Mouse (Mus musculus): ENCODE data around the gene Cdca5. TPM values are rescaled to one million over a fixed set of nuclear protein-coding genes. Genes with fewer than 3 reads are reported as not detected.

The Cdca5 gene
- total RNA-seq, 2 experiments from 2014 or later, result 7.0 to 7.1 TPM

- DNase-seq, result peak; percentile 64
Measured at GRCm38 (mm10) chr19:6061641-6062302, 23.0 kb upstream of the Cdca5 start.

- no peak for DNase-seq
Measured at GRCm38 (mm10) chr19:6062418-6062817, 22.4 kb upstream of the Cdca5 start.

GRCm38 (mm10) chr19:6063081-6063480 is 21.7 kb upstream of the Cdca5 start:
- no peak for DNase-seq

GRCm38 (mm10) chr19:6066571-6066970 is 18.2 kb upstream of the Cdca5 start:
- no peak for DNase-seq

- DNase-seq, result peak; percentile 87
Measured at GRCm38 (mm10) chr19:6067011-6067723, 17.6 kb upstream of the Cdca5 start.

- peak; percentile 96 for DNase-seq
Measured at GRCm38 (mm10) chr19:6067724-6068415, 16.9 kb upstream of the Cdca5 start, which contains the start of gene Tm7sf2. Gene Tm7sf2, minus strand, starts transcription at chr19:6068373.

- no peak for DNase-seq
Measured at GRCm38 (mm10) chr19:6068951-6069350, 15.8 kb upstream of the Cdca5 start.

GRCm38 (mm10) chr19:6069851-6070250 is 14.9 kb upstream of the Cdca5 start:
- DNase-seq, result no peak

- DNase-seq, result no peak
Measured at GRCm38 (mm10) chr19:6070571-6071250, 14.1 kb upstream of the Cdca5 start.

GRCm38 (mm10) chr19:6071261-6071660 is 13.5 kb upstream of the Cdca5 start:
- no peak for DNase-seq

GRCm38 (mm10) chr19:6073889-6074288 is 10.9 kb upstream of the Cdca5 start:
- no peak for DNase-seq

- DNase-seq, result peak; percentile 90
Measured at GRCm38 (mm10) chr19:6076564-6077393, 8.0 kb upstream of the Cdca5 start, which contains the start of gene Vps51. Gene Vps51, minus strand, starts transcription at chr19:6077231.

- DNase-seq, result no peak
Measured at GRCm38 (mm10) chr19:6079983-6080480, 4.8 kb upstream of the Cdca5 start, which contains the start of gene Tmem262. Gene Tmem262, plus strand, starts transcription at chr19:6080033.

- no peak for DNase-seq
Measured at GRCm38 (mm10) chr19:6082156-6082555, 2.6 kb upstream of the Cdca5 start, which contains the start of gene Gm28374. Gene Gm28374, minus strand, starts transcription at chr19:6082256.

- DNase-seq, result peak; percentile 77
Measured at GRCm38 (mm10) chr19:6085417-6085879, 665 bp downstream of the Cdca5 start.

- DNase-seq, result no peak
Measured at GRCm38 (mm10) chr19:6088841-6089240, 4.1 kb downstream of the Cdca5 start.

- no peak for DNase-seq
Measured at GRCm38 (mm10) chr19:6094119-6094518, 9.3 kb downstream of the Cdca5 start, which contains the start of gene AC131692.1. Gene AC131692.1, plus strand, starts transcription at chr19:6094419.

- DNase-seq, result no peak
Measured at GRCm38 (mm10) chr19:6097847-6098246, 13.1 kb downstream of the Cdca5 start.

- DNase-seq, result no peak
Measured at GRCm38 (mm10) chr19:6101186-6101585, 16.4 kb downstream of the Cdca5 start.

- no peak for DNase-seq
Measured at GRCm38 (mm10) chr19:6102169-6102853, 17.5 kb downstream of the Cdca5 start.

Measured in adrenal gland, postnatal 10 days (tissue).